Mouse (Mus musculus): Measurements from ENCODE around the gene Cerkl. TPM values are rescaled to one million over a fixed set of nuclear protein-coding genes. Genes with fewer than 3 reads are reported as not detected.

The Cerkl gene
- polyA plus RNA-seq, 1 experiment from 2014 or later, result not detected

- ChIA-PET POLR2A (interaction anchor here (0.6 kb wide), 2 partner anchors 57 to 129 kb away, joined by 3 to 5 read pairs; no protein-coding TSS in a partner anchor), CTCF (interaction anchor here (1.1 to 2.6 kb wide), 8 partner anchors 8 to 412 kb away, joined by 3 to 18 read pairs (median 7); no protein-coding TSS in a partner anchor)
- in situ Hi-C loops (cut with MboI; ENCODE audit: low pct_unique_long_range_greater_than_20kb), result loop anchor here (10.0 to 25.0 kb wide), 3 partner anchors 403 to 1335 kb away; partner anchors contain the start of gene Prdx6b
- TF ChIP-seq CTCF (IDR thresholded peaks at IDR 0.05), result no peak
- DNase-seq (ENCODE audit: low read depth, low spot score) (no peak), ATAC-seq (no peak)
- H3K27me3 ChIP-seq, result peaks cover 3% of the 10 kb centered on the region
Observed at GRCm38 (mm10) chr2:79372154-79372467, 84.5 kb downstream of the Cerkl start.

DNA sequence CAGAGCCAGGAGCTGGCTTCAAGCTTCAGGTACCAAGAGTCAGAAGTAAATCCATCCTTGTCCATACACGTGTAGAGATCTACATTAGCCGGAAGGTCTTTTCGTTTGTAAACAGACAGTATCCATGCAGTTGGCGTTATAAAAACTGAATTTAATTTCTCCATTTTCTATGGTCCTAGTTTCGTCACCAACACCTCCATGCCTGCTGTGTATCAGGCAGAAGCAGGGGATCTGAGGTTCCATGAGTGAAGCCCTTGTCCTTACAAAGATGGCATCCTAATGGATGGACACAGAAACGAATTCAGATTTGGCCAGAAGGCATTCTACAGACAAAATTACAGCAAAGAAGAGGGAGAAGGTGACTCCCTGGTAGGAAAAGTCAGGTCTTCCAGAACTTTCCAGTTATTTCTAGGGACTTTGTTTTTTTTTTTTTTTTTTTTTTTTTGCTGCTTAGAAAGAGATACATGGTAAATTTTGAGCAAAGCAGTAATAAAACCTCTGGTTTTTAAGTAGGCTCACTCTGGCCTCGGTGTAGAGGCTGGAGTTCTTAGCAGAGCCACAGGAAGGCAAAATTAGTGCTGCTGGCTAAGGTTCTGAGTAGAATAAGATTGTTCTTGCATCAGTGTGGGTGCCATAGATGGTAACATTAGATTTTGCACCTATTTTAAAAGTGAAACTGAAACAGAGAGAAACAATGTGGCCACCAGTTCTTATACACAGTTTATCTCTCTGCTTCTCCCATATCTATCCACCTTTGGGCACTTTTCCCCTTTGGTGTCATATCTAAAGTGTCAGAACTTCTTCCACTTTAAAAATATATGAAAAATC lies 85.0 kb downstream of the Cerkl start:
- ATAC-seq, result no peak
- peaks cover 3% of the 10 kb centered on the region for H3K27me3 ChIP-seq
- ChIA-PET CTCF (interaction anchor here (1.1 to 2.6 kb wide), 7 partner anchors 8 to 412 kb away, joined by 3 to 18 read pairs (median 8); no protein-coding TSS in a partner anchor), POLR2A (interaction anchor here (0.6 kb wide), 2 partner anchors 58 to 130 kb away, joined by 3 to 5 read pairs; no protein-coding TSS in a partner anchor)
- in situ Hi-C loops (cut with MboI; ENCODE audit: low pct_unique_long_range_greater_than_20kb), result loop anchor here (10.0 to 25.0 kb wide), 3 partner anchors 403 to 1334 kb away; partner anchors contain the start of gene Prdx6b
- no peak for TF ChIP-seq CTCF (IDR thresholded peaks at IDR 0.05)
- no peak for DNase-seq (ENCODE audit: low read depth, low spot score)

DNA sequence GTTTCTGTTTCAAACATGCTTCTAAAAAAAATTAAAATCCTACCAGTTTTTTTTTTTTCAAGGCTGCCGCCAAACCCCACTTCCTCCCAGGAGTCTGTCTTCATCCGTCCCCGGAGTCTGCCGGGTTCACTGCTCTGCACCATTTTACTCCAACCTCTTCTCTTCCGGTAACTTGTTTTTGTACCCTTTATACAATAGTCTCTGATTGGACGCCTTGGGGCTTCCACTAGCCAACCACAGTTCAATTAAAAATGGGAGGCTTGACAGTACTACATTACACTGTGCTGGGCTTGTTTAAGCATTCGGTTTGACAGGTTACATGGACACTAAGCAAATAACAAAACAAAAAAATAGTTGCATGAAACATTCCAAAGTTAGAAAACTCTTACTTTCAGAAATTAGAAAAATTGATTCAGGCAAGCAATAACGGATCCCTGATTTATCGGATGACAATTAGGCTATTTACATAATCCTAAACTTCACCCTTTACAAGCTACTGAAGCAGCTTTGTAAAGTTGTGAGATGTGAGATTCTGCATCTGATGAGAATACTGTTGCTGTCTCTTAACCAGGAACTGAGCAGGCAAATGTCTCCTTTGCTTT lies 85.8 kb downstream of the Cerkl start:
- H3K27me3 ChIP-seq, result peaks cover 3% of the 10 kb centered on the region
- DNase-seq (ENCODE audit: low read depth, low spot score) (no peak), ATAC-seq (no peak)
- ChIA-PET CTCF (no interaction called here), POLR2A (no interaction called here)
- no peak for TF ChIP-seq CTCF (IDR thresholded peaks at IDR 0.05)
- in situ Hi-C loops (cut with MboI; ENCODE audit: low pct_unique_long_range_greater_than_20kb), result loop anchor here (10.0 to 25.0 kb wide), 3 partner anchors 404 to 1334 kb away; partner anchors contain the start of gene Prdx6b

GRCm38 (mm10) chr2:79369905-79370304 lies 86.7 kb downstream of the Cerkl start:
- POLR2A ChIA-PET, result no interaction called here
- DNase-seq (ENCODE audit: low read depth, low spot score), result no peak
- TF ChIP-seq CTCF (IDR thresholded peaks at IDR 0.05), result no peak
- CTCF ChIA-PET, result interaction anchor here (0.9 kb wide), 1 partner anchor 127 kb away, joined by 3 read pairs; no protein-coding TSS in a partner anchor
- no peak for ATAC-seq
- in situ Hi-C loops (cut with MboI; ENCODE audit: low pct_unique_long_range_greater_than_20kb), result loop anchor here (10.0 to 25.0 kb wide), 3 partner anchors 405 to 1333 kb away; partner anchors contain the start of gene Prdx6b
- H3K27me3 ChIP-seq, result peaks cover 3% of the 10 kb centered on the region

DNA sequence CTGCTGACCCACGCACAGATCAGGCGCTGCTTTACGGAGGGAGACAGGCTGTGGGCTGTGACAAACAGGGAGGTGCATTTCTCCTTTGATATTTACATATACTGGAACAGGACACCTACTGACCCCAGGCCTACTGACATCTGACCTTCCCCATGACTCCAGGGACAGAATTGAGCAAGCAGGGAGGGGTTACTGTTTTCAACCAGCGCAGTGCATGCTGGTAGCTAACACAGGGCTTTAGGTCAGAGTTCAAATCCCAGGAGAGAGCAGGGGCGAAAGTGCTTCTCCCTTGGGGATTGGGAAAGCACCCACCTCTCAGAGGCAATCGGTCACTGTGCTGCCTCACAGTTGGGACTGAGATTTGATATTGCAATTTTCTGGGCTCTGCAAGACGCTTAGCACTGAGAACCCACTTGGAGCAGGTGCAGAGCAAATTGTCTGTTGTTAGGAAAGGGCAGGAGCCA lies 87.5 kb downstream of the Cerkl start:
- no peaks in the 10 kb centered on the region for H3K27me3 ChIP-seq
- ATAC-seq (no peak), DNase-seq (ENCODE audit: low read depth, low spot score) (no peak)
- TF ChIP-seq CTCF (IDR thresholded peaks at IDR 0.05), result no peak
- CTCF ChIA-PET, result interaction anchor here (0.9 to 3.5 kb wide), 2 partner anchors 128 to 130 kb away, joined by 3 to 9 read pairs; no protein-coding TSS in a partner anchor
- in situ Hi-C loops (cut with MboI; ENCODE audit: low pct_unique_long_range_greater_than_20kb), result loop anchor here (25.0 kb wide), 2 partner anchors 918 to 1332 kb away; partner anchors contain the start of gene Prdx6b
- POLR2A ChIA-PET, result no interaction called here

GRCm38 (mm10) chr2:79368661-79369060 lies 87.9 kb downstream of the Cerkl start:
- ATAC-seq, result no peak
- TF ChIP-seq CTCF (IDR thresholded peaks at IDR 0.05), result no peak
- DNase-seq (ENCODE audit: low read depth, low spot score), result no peak
- ChIA-PET CTCF (interaction anchor here (3.5 kb wide), 1 partner anchor 131 kb away, joined by 9 read pairs; no protein-coding TSS in a partner anchor), POLR2A (no interaction called here)
- in situ Hi-C loops (cut with MboI; ENCODE audit: low pct_unique_long_range_greater_than_20kb), result loop anchor here (25.0 kb wide), 2 partner anchors 919 to 1331 kb away; partner anchors contain the start of gene Prdx6b
- no peaks in the 10 kb centered on the region for H3K27me3 ChIP-seq

DNA sequence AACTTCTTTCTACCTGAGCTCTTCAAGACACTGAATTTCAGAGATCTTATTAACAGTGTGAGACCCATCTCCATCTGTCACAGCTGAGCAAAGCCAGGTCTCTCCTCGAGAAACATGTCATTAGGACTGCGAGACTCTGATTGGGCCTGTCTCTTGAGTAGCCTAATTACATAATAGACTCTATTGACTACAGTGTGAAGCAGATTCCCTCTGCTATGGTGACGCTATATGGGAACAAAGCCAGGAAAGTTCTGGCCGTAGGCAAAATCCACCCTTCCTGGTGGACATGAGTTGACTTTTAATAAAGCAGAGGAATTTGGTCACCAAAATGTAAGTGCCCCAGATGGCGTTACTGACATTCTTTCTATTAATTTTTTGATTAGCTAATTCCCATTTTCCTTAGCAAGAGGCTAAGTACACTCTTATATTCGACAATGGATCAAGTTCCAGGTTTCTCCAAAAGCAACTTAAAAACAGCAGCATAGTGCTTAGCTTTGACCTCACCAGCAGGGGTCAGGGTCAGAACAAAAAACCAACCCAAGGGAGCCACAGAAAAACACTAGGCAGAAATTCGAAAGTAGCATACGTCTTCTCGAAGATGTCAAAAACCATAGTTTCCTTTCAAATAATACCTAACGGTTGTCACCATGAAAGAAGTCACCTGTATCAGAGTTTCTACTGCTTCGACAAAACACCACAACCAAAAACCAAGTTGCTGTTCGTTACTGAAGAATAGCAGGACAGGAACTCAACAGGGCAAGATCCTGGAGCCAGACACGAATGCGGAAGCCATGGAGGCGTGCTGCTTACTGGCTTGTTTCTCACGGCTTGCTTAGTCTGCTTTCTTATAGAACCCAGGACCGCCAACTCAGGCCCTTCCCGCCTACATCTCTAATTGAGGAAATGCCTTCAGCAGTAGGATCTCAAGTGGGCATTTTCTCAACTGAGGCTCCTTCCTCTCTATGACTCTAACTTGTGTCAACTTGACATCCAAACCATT lies 88.8 kb downstream of the Cerkl start:
- DNase-seq (ENCODE audit: low read depth, low spot score), result no peak
- TF ChIP-seq CTCF (IDR thresholded peaks at IDR 0.05), result peak; percentile 48
- H3K27me3 ChIP-seq, result no peaks in the 10 kb centered on the region
- ChIA-PET POLR2A (no interaction called here), CTCF (interaction anchor here (1.0 to 3.5 kb wide), 3 partner anchors 15 to 143 kb away, joined by 3 to 9 read pairs (median 3); no protein-coding TSS in a partner anchor)
- in situ Hi-C loops (cut with MboI; ENCODE audit: low pct_unique_long_range_greater_than_20kb), result loop anchor here (25.0 kb wide), 2 partner anchors 920 to 1330 kb away; partner anchors contain the start of gene Prdx6b
- ATAC-seq, result no peak

DNA sequence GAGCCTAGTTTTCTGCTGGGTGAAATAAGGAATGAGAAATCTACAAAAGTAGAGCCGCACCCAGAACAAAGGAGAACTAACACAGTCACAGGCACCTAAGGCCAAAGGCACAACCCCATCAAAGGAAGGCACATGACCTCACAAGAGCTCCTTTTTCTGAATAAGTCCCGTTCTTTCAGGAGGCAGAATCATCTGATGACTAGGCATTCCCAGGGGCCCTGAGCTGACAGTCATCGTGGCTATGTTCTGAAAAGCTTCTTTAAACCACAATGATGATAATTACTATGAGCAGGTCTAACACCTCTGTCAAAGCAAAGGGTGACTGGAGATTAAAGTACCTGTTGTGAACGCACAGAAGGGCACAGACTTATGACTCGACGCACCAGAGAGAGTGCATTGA lies 92.7 kb downstream of the Cerkl start:
- ChIA-PET POLR2A (no interaction called here), CTCF (interaction anchor here (1.2 kb wide), 1 partner anchor 9 kb away, joined by 6 read pairs; no protein-coding TSS in a partner anchor)
- no peak for TF ChIP-seq CTCF (IDR thresholded peaks at IDR 0.05)
- in situ Hi-C loops (cut with MboI; ENCODE audit: low pct_unique_long_range_greater_than_20kb), result loop anchor here (25.0 kb wide), 2 partner anchors 923 to 1327 kb away; partner anchors contain the start of gene Prdx6b
- DNase-seq (ENCODE audit: low read depth, low spot score) (no peak), ATAC-seq (no peak)
- H3K27me3 ChIP-seq, result peaks cover 8% of the 10 kb centered on the region

DNA sequence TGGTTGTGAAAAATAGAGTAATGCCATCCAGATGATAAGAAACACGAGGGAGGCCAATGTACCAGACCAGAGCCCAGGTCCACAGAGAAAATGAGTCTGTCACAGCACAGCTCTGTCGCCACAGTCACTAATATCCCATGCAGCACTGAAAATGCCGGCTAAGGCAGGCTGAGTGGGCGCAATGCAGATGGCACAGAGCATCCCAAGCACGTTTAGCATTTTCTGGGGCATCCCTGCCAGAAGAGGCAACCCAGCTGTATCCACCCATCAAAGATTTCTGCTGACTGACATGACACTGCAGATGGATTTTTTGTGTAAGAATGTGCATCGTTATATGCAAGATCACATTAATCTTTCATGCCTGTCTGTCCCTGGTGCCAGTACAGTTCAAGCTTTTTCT lies 94.6 kb downstream of the Cerkl start:
- CTCF ChIA-PET, result interaction anchor here (0.6 to 2.6 kb wide), 3 partner anchors 11 to 275 kb away, joined by 3 to 11 read pairs (median 3); no protein-coding TSS in a partner anchor
- ATAC-seq, result no peak
- in situ Hi-C loops (cut with MboI; ENCODE audit: low pct_unique_long_range_greater_than_20kb), result loop anchor here (25.0 kb wide), 2 partner anchors 925 to 1325 kb away; partner anchors contain the start of gene Prdx6b
- POLR2A ChIA-PET, result no interaction called here
- TF ChIP-seq CTCF (IDR thresholded peaks at IDR 0.05), result no peak
- no peak for DNase-seq (ENCODE audit: low read depth, low spot score)
- H3K27me3 ChIP-seq, result peaks cover 8% of the 10 kb centered on the region
